Mouse (Mus musculus) lung, postnatal 10 days (tissue): Measurements from ENCODE around the gene Stag1.
"Not testable (repeated sequence)": the region's sequence is repeated elsewhere in the genome, so short reads cannot be mapped to it uniquely, and the experiment has no call there.

Experiments
- DNase-seq: peaks from one replicate; pipeline ENCODE4 v3.0.0; 2021

Stag1 gene

GRCm38 (mm10) chr9:100689765-100690316, 92.2 kb downstream of the Stag1 start:
- DNase-seq: no peak

- no peak for DNase-seq
These were observed 94.6 kb downstream of the Stag1 start for GRCm38 (mm10) chr9:100692239-100692638.

- no peak for DNase-seq
These were observed 98.9 kb downstream of the Stag1 start for GRCm38 (mm10) chr9:100696537-100696936.

- no peak for DNase-seq
These were observed 110.0 kb downstream of the Stag1 start for GRCm38 (mm10) chr9:100707644-100708043.

DNA sequence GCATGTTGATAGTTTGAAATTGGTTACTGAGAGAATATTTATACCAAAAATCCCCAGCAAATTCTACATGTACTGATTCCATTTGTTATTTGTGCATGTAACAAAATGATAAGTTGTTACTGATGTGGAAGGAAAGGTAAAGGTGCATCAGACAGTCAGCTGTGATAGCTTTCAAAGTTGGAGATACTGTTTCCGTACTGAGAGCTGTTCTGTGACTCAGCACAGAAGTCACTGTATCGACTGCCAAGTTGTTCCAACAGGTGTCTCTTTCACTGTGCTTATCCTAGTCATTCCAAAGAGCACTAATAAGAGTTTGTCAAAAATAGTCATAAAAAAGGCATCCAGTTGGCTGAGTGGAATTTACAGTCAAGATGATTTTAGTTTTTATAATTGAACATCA, 114.1 kb downstream of the Stag1 start:
- no peak for DNase-seq

GRCm38 (mm10) chr9:100724832-100725231, 127.2 kb downstream of the Stag1 start:
- not testable (repeated sequence) for DNase-seq

DNA sequence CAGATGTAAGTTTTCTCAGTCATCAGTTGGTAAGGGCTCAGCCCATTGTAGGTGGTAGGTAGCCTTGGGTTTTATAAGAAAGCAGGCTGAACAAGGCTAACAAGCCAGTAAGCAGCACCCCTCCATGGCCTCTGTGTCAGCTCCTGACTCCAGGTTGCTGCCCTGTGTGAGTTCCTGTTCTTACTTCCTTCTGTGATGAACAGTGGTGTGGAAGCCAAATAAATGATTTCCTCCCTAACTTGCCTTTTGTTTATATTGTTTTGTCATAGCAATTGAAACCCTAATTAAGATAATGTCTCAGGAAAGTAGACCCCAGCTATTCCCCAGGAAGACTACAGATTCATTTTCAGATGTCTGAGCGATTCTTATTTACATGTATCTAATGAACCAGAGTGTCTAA, 134.2 kb downstream of the Stag1 start:
- no peak for DNase-seq

- no peak for DNase-seq
These were observed 136.4 kb downstream of the Stag1 start for GRCm38 (mm10) chr9:100733907-100734440.

- DNase-seq: no peak
These were observed 138.5 kb downstream of the Stag1 start for GRCm38 (mm10) chr9:100735993-100736645.

DNA sequence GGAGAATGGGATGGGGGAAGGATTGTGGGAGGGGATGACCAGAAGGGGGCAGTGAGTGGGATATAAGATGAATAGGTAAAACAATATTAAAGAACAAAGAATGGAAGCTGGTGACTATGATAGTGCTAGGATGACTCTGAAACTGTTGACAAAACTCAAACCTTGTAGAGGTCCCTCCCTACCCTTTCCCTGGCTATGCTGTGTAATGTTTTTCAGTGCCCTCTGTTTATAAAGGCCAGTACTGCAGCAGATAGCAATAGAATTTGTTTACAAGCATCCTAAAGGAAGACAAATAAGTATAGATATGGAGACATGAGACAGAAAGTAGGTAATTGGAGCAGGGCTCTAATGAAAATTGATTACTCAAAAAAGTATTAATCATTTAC, 139.0 kb downstream of the Stag1 start:
- no peak for DNase-seq

GRCm38 (mm10) chr9:100777238-100777637, 179.6 kb downstream of the Stag1 start:
- not testable (repeated sequence) for DNase-seq

- no peak for DNase-seq
These were observed 268.4 kb downstream of the Stag1 start for GRCm38 (mm10) chr9:100865984-100866383.

GRCm38 (mm10) chr9:100869635-100870034, 272.0 kb downstream of the Stag1 start:
- no peak for DNase-seq

- no peak for DNase-seq
These were observed 298.5 kb downstream of the Stag1 start for GRCm38 (mm10) chr9:100896111-100896510.

GRCm38 (mm10) chr9:100898042-100898441, 300.4 kb downstream of the Stag1 start:
- DNase-seq: no peak

DNA sequence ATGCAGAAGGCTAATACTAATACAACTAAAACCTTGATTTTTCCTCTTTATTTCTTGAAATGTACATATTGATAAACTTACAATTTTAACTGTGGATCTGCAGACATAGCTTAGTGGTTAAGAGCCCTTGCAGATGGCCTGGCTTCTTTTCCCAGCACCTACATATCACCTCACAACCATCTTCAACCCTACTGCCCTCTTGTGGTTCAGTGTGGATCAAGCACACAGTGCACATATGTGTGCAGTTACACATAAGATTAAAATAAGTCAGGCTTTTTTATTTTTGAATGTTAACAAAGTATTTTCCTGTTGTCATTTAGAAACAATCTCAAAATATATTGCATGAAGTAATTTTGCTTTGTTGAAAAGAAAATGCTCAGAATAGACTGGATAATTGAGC, 312.8 kb downstream of the Stag1 start:
- DNase-seq: peak; percentile 25

GRCm38 (mm10) chr9:100917111-100917510, 319.5 kb downstream of the Stag1 start:
- peak; percentile 80 for DNase-seq

DNA sequence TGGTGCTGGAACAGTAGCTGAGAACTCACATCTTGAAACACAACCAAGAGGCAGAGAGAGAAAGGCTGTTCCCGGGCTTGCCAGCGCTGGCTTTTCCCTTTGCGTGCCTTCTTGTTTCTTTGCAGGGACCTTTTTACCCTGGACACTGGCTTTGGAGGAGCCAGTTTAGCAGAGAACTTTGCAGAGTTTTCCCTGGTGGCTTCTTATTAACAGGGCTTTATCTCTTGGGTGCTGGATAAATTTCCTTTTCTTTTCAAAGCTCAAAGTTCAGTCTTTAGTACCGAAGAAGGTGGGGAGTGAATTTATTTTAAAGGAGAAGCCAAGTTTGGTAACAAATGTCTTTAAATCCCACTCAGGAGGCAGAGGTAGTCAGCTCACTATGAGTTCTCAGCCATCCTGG, 329.0 kb downstream of the Stag1 start:
- no peak for DNase-seq

DNA sequence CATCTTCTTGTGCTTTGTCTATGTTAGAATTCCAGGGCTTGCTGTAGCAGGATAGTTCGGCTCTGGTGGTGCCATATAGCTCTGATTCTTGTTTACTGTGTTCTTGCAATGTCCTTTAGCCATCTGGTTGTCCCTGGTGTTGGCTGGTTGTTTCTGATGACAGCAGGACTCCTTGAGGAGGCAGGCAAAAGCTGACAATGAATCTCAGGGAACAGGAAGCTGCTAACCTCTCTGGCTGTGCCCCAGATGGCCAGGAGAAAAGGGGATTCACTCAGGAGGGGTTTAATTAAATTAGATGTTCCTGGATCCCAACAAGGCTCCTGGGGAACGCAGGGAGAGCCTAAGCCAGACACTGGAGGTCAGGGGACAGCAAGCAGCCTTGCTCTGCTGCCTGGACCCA, 344.4 kb downstream of the Stag1 start:
- DNase-seq: no peak

GRCm38 (mm10) chr9:100944677-100945365, 347.2 kb downstream of the Stag1 start:
- DNase-seq: no peak

- no peak for DNase-seq
These were observed 353.9 kb downstream of the Stag1 start for GRCm38 (mm10) chr9:100951481-100951880.

GRCm38 (mm10) chr9:100962903-100963427, 365.4 kb downstream of the Stag1 start:
- DNase-seq: no peak

GRCm38 (mm10) chr9:100963428-100963912, 365.9 kb downstream of the Stag1 start:
- DNase-seq: no peak

- no peak for DNase-seq
These were observed 366.5 kb downstream of the Stag1 start for GRCm38 (mm10) chr9:100964106-100964505.
